Comparison of ENCODE assay signal across 9 mouse cellular contexts in the genomic region with DNA sequence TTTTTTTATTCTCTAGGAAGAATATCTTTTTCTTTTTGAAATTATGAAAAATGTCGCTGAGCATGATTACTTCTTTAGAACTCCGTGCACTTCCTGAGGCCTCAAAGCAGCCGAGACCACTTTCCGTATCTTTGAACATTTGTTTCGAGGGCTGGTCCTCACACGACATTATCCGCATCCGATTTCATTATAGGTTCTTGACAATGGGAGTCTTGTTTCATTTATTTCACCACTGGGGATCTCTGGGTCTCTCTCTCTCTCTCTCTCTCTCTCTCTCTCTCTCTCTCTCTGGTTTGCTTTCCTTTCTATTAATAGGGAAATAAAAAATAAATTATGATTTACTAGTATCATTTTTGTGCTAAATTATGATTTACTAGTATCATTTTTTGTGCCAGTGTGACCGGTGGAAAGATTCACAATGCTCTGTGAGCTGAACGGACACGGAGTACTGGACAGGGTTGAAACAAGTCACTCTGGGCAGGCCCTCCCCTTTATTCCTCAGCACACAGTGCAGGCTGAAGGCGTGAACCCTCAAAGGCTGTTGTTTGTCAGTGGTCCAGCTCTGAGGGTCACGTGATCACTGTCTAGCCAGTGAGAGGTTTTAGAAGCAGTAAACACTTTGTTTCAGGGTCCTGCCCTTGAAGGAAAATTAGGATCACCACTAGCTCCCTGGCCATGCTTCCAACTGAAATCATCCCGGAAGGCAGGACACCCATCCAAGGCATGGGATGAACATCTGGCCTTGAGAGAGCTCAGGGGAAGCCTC.
A peak's percentile ranks its signal among the peaks of the same experiment; 100 is the strongest.
DNase-seq lines count a peak whose midpoint lies in the region; ATAC-seq and TF ChIP-seq lines count a peak whose summit lies in the region.
"Had no signal": no experiment of that assay in that cellular context is flagged by ENCODE, and none has a peak within 500 bp of the region (broad histone marks: within the 10 kb centered on the region; RNA-seq: fewer than 3 reads in every experiment).

No protein-coding gene starts in this region.

- no peaks in the 10 kb centered on the region for H3K9me3 ChIP-seq in neural tube, embryonic 11.5 days (ENCODE audit: control insufficient read depth, low read length)
- H3K9me3 ChIP-seq in forebrain, embryonic 16.5 days (ENCODE audit: control insufficient read depth, low read length) = no peaks in the 10 kb centered on the region
- H3K9me3 ChIP-seq: lung, embryonic 15.5 days had no signal

- no peak for TF ChIP-seq POLR2A in testis, adult 2 months (IDR thresholded peaks at IDR 0.05; ENCODE audit: control insufficient read depth, low read depth, low read length)
- no peak for TF ChIP-seq POLR2A in heart, adult 2 months (IDR thresholded peaks at IDR 0.05; ENCODE audit: insufficient read depth, low read depth, low read length)

- ATAC-seq in neural tube, embryonic 11.5 days (ENCODE audit: insufficient read depth, low FRiP score, low TSS enrichment) = peak; percentile 50; the same call in 1 of the 2 replicates
- peak; percentile 47; the same call in 1 of the 2 replicates for ATAC-seq in forebrain, embryonic 16.5 days

- no peak overlapping the region for H3K9ac ChIP-seq in neural tube, embryonic 11.5 days (ENCODE audit: low read length)
- no peak overlapping the region for H3K9ac ChIP-seq in forebrain, embryonic 16.5 days (replicated peaks; ENCODE audit: low read depth, low read length)
- no peak overlapping the region for H3K9ac ChIP-seq in heart, adult 2 months (ENCODE audit: low read depth, low read length)
- H3K9ac ChIP-seq: lung, embryonic 15.5 days had no signal

- TF ChIP-seq CTCF in testis, adult 2 months (IDR thresholded peaks at IDR 0.05; ENCODE audit: control insufficient read depth, insufficient read depth, insufficient replicate concordance, low read depth, low read length) = no peak
- no peak for TF ChIP-seq CTCF in heart, adult 2 months (IDR thresholded peaks at IDR 0.05)

- WGBS in neural tube, embryonic 11.5 days = 57% methylated on average over 14 of the region's 14 CpGs
- 53% methylated on average over 14 of the region's 14 CpGs for WGBS in forebrain, embryonic 16.5 days
- 89% methylated on average over 14 of the region's 14 CpGs for WGBS in heart, adult 2 months

- no peak overlapping the region for H3K4me2 ChIP-seq in neural tube, embryonic 11.5 days (ENCODE audit: low read depth)
- H3K4me2 ChIP-seq in forebrain, embryonic 16.5 days (ENCODE audit: low read length) = no peak overlapping the region
- H3K4me2 ChIP-seq: lung, embryonic 15.5 days had no signal

- no peaks in the 10 kb centered on the region for H3K36me3 ChIP-seq in neural tube, embryonic 11.5 days (ENCODE audit: control insufficient read depth, insufficient read depth, low read length)
- no peaks in the 10 kb centered on the region for H3K36me3 ChIP-seq in forebrain, embryonic 16.5 days (ENCODE audit: control insufficient read depth, insufficient read depth)
- no peaks in the 10 kb centered on the region for H3K36me3 ChIP-seq in testis, adult 2 months (ENCODE audit: control insufficient read depth, insufficient read depth, low read length)
- H3K36me3 ChIP-seq in heart, adult 2 months (ENCODE audit: control insufficient read depth, insufficient read depth, low read length) = 0 out of 2 replicates have a peak, but pooled peaks cover 3% of the 10 kb centered on the region
- H3K36me3 ChIP-seq: lung, embryonic 15.5 days had no signal

- no peak overlapping the region for H3K4me3 ChIP-seq in neural tube, embryonic 11.5 days (ENCODE audit: low read depth, low read length)
- no peak overlapping the region for H3K4me3 ChIP-seq in forebrain, embryonic 16.5 days (replicated peaks; ENCODE audit: low read length)
- peak overlapping the region; percentile 35 for H3K4me3 ChIP-seq in testis, adult 2 months (ENCODE audit: control insufficient read depth, low read depth, low read length)
- H3K4me3 ChIP-seq in heart, adult 2 months = no peak overlapping the region
- H3K4me3 ChIP-seq: lung, embryonic 15.5 days had no signal

- H3K27ac ChIP-seq in neural tube, embryonic 11.5 days (ENCODE audit: low read depth, low read length) = no peak overlapping the region
- H3K27ac ChIP-seq in forebrain, embryonic 16.5 days (ENCODE audit: low read length) = no peak overlapping the region
- peak overlapping the region; percentile 57 for H3K27ac ChIP-seq in testis, adult 2 months (ENCODE audit: control insufficient read depth, insufficient read depth, low read depth, low read length)
- H3K27ac ChIP-seq in heart, adult 2 months = no peak overlapping the region
- H3K27ac ChIP-seq: lung, embryonic 15.5 days had no signal

- no peaks in the 10 kb centered on the region for H3K79me2 ChIP-seq in heart, adult 2 months (replicated peaks; ENCODE audit: control insufficient read depth, insufficient read depth, low read length)

- intact Hi-C loops in heart, adult 2 months (cut with DNase I) = no loop called here

- H3K4me1 ChIP-seq in neural tube, embryonic 11.5 days (ENCODE audit: control insufficient read depth, insufficient read depth, low read length) = no peaks in the 10 kb centered on the region
- H3K4me1 ChIP-seq in forebrain, embryonic 16.5 days (replicated peaks; ENCODE audit: control insufficient read depth, insufficient read depth, low read length) = peaks cover 3% of the 10 kb centered on the region; the same call in 1 of the 2 replicates
- peaks cover 5% of the 10 kb centered on the region for H3K4me1 ChIP-seq in testis, adult 2 months (ENCODE audit: control insufficient read depth, insufficient read depth, low read length)
- no peaks in the 10 kb centered on the region; the same call in 1 of the 2 replicates for H3K4me1 ChIP-seq in heart, adult 2 months (ENCODE audit: control insufficient read depth, insufficient read depth, low read length)

- DNase-seq in neural tube, embryonic 11.5 days (ENCODE audit: low spot score) = no peak
- no peak for DNase-seq in neural tube, embryonic 10.5 days (ENCODE audit: extremely low spot score, low spot score)
- DNase-seq in kidney, postnatal 14 days = peak; percentile 44
- no peak for DNase-seq in spleen, adult 18-20 months
- DNase-seq in thymus, postnatal 0 days (ENCODE audit: low spot score) = no peak
- no peak for DNase-seq in heart, adult 2 months

- TF ChIP-seq EP300 in heart, adult 2 months (IDR thresholded peaks at IDR 0.05; ENCODE audit: insufficient read depth, low read depth, low read length) = no peak

- no peaks in the 10 kb centered on the region for H3K27me3 ChIP-seq in neural tube, embryonic 11.5 days (ENCODE audit: control insufficient read depth, insufficient read depth, low read length)
- H3K27me3 ChIP-seq in forebrain, embryonic 16.5 days (replicated peaks; ENCODE audit: control insufficient read depth, insufficient read depth, low read length) = no peaks in the 10 kb centered on the region
- H3K27me3 ChIP-seq in testis, adult 2 months (ENCODE audit: control insufficient read depth, insufficient read depth, low read length) = no peaks in the 10 kb centered on the region
- no peaks in the 10 kb centered on the region for H3K27me3 ChIP-seq in heart, adult 2 months (ENCODE audit: control insufficient read depth, insufficient read depth, low read length)
- H3K27me3 ChIP-seq: lung, embryonic 15.5 days had no signal
